Mouse (Mus musculus) cerebellum, adult 2 months (tissue): ENCODE data around the gene N4bp1.

Experiments
- CTCF ChIP-seq: fragments of 200-500 bp; IDR thresholded peaks from 2 replicates; pipeline ENCODE4 v1.5.1; 2011; ENCODE audit warnings: low read depth, mild to moderate bottlenecking, control low read depth, low read length, moderate library complexity, borderline replicate concordance; ENCODE audit not compliant: insufficient read depth
- POLR2A ChIP-seq: fragments of 200-500 bp; IDR thresholded peaks from 2 replicates; pipeline ENCODE4 v1.6.1; 2011; ENCODE audit warnings: low read length, control low read depth, borderline replicate concordance; ENCODE audit not compliant: insufficient read depth

DNA sequence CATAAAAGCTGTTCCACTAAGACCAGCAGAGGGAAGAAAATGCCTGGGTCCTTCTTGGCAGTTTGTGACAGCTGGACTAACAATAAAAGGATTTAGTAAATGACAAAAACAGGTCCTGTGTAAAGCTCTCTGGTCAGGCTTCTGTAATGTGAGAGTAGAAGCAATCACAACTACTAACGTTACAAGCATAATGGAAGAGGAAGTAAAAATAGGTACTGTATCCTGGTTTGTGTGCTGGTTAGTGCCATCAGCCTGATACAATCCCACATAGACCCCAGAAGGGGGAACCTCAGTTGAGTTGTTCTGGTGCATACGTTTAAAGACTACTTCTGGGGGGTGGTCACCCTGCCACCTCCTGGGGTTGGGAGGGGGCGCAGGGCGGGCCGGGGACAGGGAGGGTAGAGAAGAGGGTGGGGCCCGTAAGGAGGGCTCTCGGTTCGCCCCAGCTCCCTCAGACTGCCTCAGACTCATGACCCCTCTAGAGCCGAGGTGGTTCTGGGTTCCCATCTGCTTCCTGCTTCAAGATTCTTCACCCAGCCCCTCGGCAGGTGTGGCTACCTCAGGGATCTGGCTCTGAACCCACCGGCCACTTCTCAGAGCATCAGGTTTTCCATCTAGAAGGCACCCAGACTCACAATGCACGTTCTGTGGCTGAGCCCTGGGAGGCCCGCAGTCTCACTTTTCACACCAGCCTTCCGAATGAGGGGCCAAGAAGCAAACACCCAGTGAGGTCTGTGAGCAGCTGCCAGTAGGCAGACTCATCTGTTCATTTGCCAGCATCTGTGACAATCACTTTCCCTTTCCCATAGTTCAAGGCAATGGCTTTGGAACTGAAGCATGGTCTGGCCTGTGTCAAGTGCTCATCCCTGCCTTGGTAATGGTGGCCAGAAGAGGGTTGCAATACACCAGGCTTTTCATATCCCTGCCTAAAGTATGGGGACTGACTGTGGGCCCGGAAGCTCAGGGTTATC lies 75.8 kb downstream of the N4bp1 start:
- TF ChIP-seq CTCF (no peak), POLR2A (no peak)
